Mouse (Mus musculus): ENCODE measurements at regions not wholly inside any gene's neighbourhood (a gene's known extent, or its start where the extent isn't known, plus 50 kb on each side); places are given as distances from the start of the nearest gene placed in this dataset.

DNA sequence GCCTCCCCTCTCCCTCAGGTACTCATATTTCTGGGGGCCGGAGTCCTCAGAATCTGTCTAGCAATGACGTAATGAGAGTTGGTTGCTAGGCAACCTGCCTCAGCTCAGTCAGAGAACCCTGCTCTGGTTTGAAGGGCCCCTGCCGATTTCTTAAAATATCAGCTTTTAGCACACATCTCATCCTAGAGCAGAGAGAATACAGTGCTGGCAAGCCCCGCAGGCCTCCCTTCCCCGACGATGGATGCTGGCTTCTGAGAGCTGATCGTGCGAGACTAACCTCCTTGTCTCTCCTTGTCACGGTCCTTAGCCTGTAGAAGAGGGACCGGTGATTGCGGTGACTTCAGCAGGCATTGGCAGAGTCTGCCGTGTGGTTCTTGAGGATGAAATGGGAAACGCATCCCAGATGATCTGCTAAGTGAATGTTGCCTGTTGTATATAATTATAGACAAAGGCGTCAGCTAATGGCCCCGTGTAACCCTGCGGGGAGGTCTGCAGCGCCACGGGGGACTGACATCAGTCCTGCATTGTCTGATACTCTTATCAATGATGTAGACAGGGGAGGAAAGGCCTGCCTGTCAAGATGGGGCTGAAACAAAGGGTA lies 159.4 kb upstream of the A530016L24Rik start:
- no peaks in the 10 kb centered on the region for H3K36me3 ChIP-seq (replicated peaks)
- WGBS = 23% methylated on average over 18 of the region's 18 CpGs
- DNase-seq (ENCODE audit: extremely low spot score, low spot score) = peak; percentile 73
- H3K9me3 ChIP-seq = no peaks in the 10 kb centered on the region
- peaks cover 82% of the 10 kb centered on the region for H3K4me1 ChIP-seq
- peak overlapping the region; percentile 84 for H3K27ac ChIP-seq
- peak overlapping the region; percentile 21 for H3K4me3 ChIP-seq
- H3K27me3 ChIP-seq (ENCODE audit: poor library complexity, severe bottlenecking) = peaks cover 33% of the 10 kb centered on the region

DNA sequence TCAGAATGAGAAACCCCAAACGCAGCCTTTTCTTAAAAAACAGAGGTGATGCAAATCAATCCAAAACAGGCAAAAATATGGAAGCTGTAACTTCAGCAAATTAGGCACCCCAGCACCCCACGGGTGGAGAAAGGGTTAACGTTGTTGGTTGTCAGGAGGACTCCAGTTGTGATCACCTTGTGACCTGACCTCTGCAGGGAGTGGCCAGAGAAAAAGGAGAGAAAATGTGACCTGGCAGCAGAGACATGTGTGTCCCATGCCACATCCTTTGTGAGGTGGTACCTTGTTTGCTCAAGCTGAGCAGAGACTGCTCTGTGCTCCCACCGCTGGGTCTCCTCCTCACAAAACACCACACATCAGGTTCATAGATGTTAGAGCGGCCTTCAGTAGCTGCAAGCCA lies 158.7 kb upstream of the A530016L24Rik start:
- peaks cover 89% of the 10 kb centered on the region for H3K4me1 ChIP-seq
- H3K4me3 ChIP-seq = no peak overlapping the region
- H3K27ac ChIP-seq = peak overlapping the region; percentile 84
- H3K9me3 ChIP-seq = no peaks in the 10 kb centered on the region
- peaks cover 33% of the 10 kb centered on the region for H3K27me3 ChIP-seq (ENCODE audit: poor library complexity, severe bottlenecking)
- 59% methylated on average over 5 of the region's 5 CpGs for WGBS
- DNase-seq (ENCODE audit: extremely low spot score, low spot score) = no peak
- H3K36me3 ChIP-seq (replicated peaks) = no peaks in the 10 kb centered on the region

DNA sequence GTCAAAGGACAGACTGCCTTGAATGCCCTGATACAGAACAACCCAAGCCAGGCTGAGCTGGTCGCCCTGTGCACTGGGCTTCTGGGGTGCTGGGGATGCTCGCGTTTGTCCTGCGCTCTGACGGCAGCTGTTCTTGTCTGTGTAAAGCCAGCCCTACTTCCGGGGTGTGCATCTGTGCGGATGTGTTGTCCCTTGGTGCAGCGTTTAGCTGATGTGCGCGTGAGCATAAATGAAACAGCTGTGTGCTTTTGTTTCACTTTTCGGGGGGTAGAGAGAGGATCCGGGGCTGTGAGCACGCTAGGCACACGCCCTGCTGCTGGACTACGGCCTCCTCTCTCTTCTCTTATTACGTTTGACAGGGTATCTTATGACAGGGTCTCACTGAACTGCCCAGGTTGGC lies 158.2 kb upstream of the A530016L24Rik start:
- Histone ChIP-seq H3K4me1 (peaks cover 94% of the 10 kb centered on the region), H3K36me3 (replicated peaks) (no peaks in the 10 kb centered on the region), H3K27ac (peak overlapping the region; percentile 84), H3K9me3 (no peaks in the 10 kb centered on the region), H3K27me3 (ENCODE audit: poor library complexity, severe bottlenecking) (peaks cover 37% of the 10 kb centered on the region), H3K4me3 (no peak overlapping the region)
- WGBS = 78% methylated on average over 16 of the region's 16 CpGs
- no peak for DNase-seq (ENCODE audit: extremely low spot score, low spot score)

GRCm38 (mm10) chr12:112333125-112334079 lies 155.8 kb upstream of the A530016L24Rik start:
- Histone ChIP-seq H3K9me3 (no peaks in the 10 kb centered on the region), H3K36me3 (replicated peaks) (no peaks in the 10 kb centered on the region), H3K27me3 (ENCODE audit: poor library complexity, severe bottlenecking) (peaks cover 40% of the 10 kb centered on the region), H3K27ac (peak overlapping the region; percentile 84), H3K4me1 (peaks cover 99% of the 10 kb centered on the region), H3K4me3 (0 out of 2 replicates have a peak overlapping the region, but pooled peaks have one; percentile 13)
- WGBS = 35% methylated on average over 19 of the region's 19 CpGs
- peak; percentile 71 for DNase-seq (ENCODE audit: extremely low spot score, low spot score)

- Histone ChIP-seq H3K27me3 (ENCODE audit: poor library complexity, severe bottlenecking) (peaks cover 36% of the 10 kb centered on the region), H3K4me1 (peaks cover 99% of the 10 kb centered on the region), H3K4me3 (0 out of 2 replicates have a peak overlapping the region, but pooled peaks have one; percentile 13), H3K36me3 (replicated peaks) (no peaks in the 10 kb centered on the region), H3K27ac (peak overlapping the region; percentile 84), H3K9me3 (no peaks in the 10 kb centered on the region)
- 43% methylated on average over 20 of the region's 20 CpGs for WGBS
- DNase-seq (ENCODE audit: extremely low spot score, low spot score) = peak; percentile 59
These were observed 155.0 kb upstream of the A530016L24Rik start for GRCm38 (mm10) chr12:112334106-112334855.

DNA sequence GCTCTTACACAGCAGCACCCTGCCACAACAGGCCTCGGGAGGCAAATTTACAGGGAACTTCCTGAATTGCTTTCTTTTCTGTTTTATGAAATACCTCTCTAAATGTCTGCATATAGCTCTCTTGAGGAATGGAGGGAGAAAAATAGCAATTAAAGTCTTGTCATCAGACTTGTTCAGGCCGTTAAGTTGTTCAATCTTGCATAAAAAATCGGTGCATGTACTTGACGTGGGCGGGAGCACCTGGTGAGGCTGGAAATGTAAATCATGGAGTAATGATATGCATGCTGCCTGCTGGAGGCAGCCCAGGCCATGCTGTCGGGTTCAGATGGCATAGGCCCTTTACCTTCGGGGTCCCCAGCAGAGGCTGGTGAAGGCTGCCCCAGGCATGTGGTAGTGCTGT lies 153.6 kb upstream of the A530016L24Rik start:
- no peak overlapping the region for H3K4me3 ChIP-seq
- H3K36me3 ChIP-seq (replicated peaks) = no peaks in the 10 kb centered on the region
- peaks cover 94% of the 10 kb centered on the region for H3K4me1 ChIP-seq
- H3K9me3 ChIP-seq = no peaks in the 10 kb centered on the region
- no peak for DNase-seq (ENCODE audit: extremely low spot score, low spot score)
- H3K27ac ChIP-seq = peak overlapping the region; percentile 84
- 73% methylated on average over 7 of the region's 7 CpGs for WGBS
- peaks cover 35% of the 10 kb centered on the region for H3K27me3 ChIP-seq (ENCODE audit: poor library complexity, severe bottlenecking)

GRCm38 (mm10) chr12:112336691-112337295 lies 152.5 kb upstream of the A530016L24Rik start:
- Histone ChIP-seq H3K4me1 (peaks cover 89% of the 10 kb centered on the region), H3K27ac (peak overlapping the region; percentile 84)
- DNase-seq (ENCODE audit: extremely low spot score, low spot score) = no peak

GRCm38 (mm10) chr12:112337443-112337842 lies 151.8 kb upstream of the A530016L24Rik start:
- Histone ChIP-seq H3K27me3 (ENCODE audit: poor library complexity, severe bottlenecking) (peaks cover 22% of the 10 kb centered on the region; the same call in 1 of the 2 replicates), H3K27ac (peak overlapping the region; percentile 84), H3K9me3 (no peaks in the 10 kb centered on the region), H3K4me3 (no peak overlapping the region), H3K4me1 (peaks cover 83% of the 10 kb centered on the region), H3K36me3 (replicated peaks) (no peaks in the 10 kb centered on the region)
- DNase-seq (ENCODE audit: extremely low spot score, low spot score) = no peak
- 70% methylated on average over 11 of the region's 11 CpGs for WGBS

More at GRCm38 (mm10) chr12:112336691-112337295, 152.5 kb upstream of the A530016L24Rik start:
- Histone ChIP-seq H3K4me3 (no peak overlapping the region), H3K27me3 (ENCODE audit: poor library complexity, severe bottlenecking) (peaks cover 29% of the 10 kb centered on the region; the same call in 1 of the 2 replicates), H3K9me3 (no peaks in the 10 kb centered on the region), H3K36me3 (replicated peaks) (no peaks in the 10 kb centered on the region)
- WGBS = 89% methylated on average over 9 of the region's 9 CpGs

GRCm38 (mm10) chr12:112338976-112339375 lies 150.3 kb upstream of the A530016L24Rik start:
- 84% methylated on average over 15 of the region's 15 CpGs for WGBS
- Histone ChIP-seq H3K4me1 (peaks cover 77% of the 10 kb centered on the region), H3K27me3 (ENCODE audit: poor library complexity, severe bottlenecking) (peaks cover 21% of the 10 kb centered on the region; the same call in 1 of the 2 replicates), H3K27ac (0 out of 2 replicates have a peak overlapping the region, but pooled peaks have one; percentile 59), H3K4me3 (no peak overlapping the region), H3K36me3 (replicated peaks) (no peaks in the 10 kb centered on the region), H3K9me3 (no peaks in the 10 kb centered on the region)
- no peak for DNase-seq (ENCODE audit: extremely low spot score, low spot score)

GRCm38 (mm10) chr12:112339481-112340179 lies 149.6 kb upstream of the A530016L24Rik start:
- peaks cover 75% of the 10 kb centered on the region for H3K4me1 ChIP-seq
- 85% methylated on average over 11 of the region's 11 CpGs for WGBS

GRCm38 (mm10) chr12:112340248-112340647 lies 149.0 kb upstream of the A530016L24Rik start:
- DNase-seq (ENCODE audit: extremely low spot score, low spot score) = no peak
- H3K4me3 ChIP-seq = no peak overlapping the region
- no peaks in the 10 kb centered on the region for H3K36me3 ChIP-seq (replicated peaks)
- peaks cover 21% of the 10 kb centered on the region; the same call in 1 of the 2 replicates for H3K27me3 ChIP-seq (ENCODE audit: poor library complexity, severe bottlenecking)
- WGBS = 83% methylated on average over 5 of the region's 5 CpGs
- H3K4me1 ChIP-seq = peaks cover 72% of the 10 kb centered on the region
- no peaks in the 10 kb centered on the region for H3K9me3 ChIP-seq
- H3K27ac ChIP-seq = peak overlapping the region; percentile 59; the same call in 1 of the 2 replicates

More at GRCm38 (mm10) chr12:112339481-112340179, 149.6 kb upstream of the A530016L24Rik start:
- Histone ChIP-seq H3K36me3 (replicated peaks) (no peaks in the 10 kb centered on the region), H3K27me3 (ENCODE audit: poor library complexity, severe bottlenecking) (peaks cover 21% of the 10 kb centered on the region; the same call in 1 of the 2 replicates), H3K4me3 (no peak overlapping the region), H3K27ac (peak overlapping the region; percentile 59), H3K9me3 (no peaks in the 10 kb centered on the region)
- no peak for DNase-seq (ENCODE audit: extremely low spot score, low spot score)

Data from forebrain, embryonic 10.5 days (tissue).